Mouse (Mus musculus): ENCODE data around the gene Gm3542.
"Not testable (repeated sequence)": the region's sequence is repeated elsewhere in the genome, so short reads cannot be mapped to it uniquely, and the experiment has no call there.

Gene Gm3542

GRCm38 (mm10) chr14:5334828-5335227 lies at the start of gene Gm3542:
Gene Gm3542 (minus strand): TSS chr14:5334928.
- DNase-seq: not testable (repeated sequence)

Measured in thymus, adult 18-20 months (tissue).